Mouse (Mus musculus): ENCODE measurements around the gene Otub1. TPM values are rescaled to one million over a fixed set of nuclear protein-coding genes. Genes with fewer than 3 reads are reported as not detected.

Gene Otub1
- total RNA-seq, 1 experiment = 117 TPM

DNA sequence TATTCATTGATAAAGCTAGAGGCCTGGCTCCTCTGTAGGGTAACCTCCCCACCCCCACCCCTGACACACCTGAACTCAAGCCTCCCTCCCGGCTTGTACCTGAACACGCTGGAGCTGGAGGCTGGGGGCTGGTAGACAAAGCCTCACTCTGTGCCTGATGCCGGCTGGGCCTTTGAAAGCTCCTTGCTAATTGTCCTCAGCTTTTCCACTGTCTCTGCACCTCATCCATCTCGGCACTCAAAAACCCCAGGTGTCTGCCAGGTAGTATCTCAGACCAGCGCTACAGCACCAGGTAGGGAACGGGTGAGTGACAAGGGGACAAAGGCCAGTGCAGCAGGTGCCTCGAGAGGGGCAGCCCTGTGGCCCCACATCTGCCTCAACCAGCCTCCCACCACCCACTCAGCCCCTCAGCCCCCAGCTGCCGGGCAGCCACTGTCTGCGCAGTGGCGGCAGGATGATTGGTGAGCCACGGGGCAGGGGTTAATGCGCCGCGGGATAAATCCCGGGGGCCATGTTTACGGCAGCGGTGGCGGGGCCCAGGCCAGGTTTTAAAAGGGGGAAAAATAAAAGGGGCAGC is 20.3 kb downstream of the Otub1 start:
- Histone ChIP-seq H3K4me3 (ENCODE audit: insufficient read depth in 1 of 2, low read depth in 1 of 2, low read length in 2 of 2, poor library complexity in 1 of 2, severe bottlenecking in 1 of 2) (peak overlapping the region; percentile 43 to 51), H3K36me3 (ENCODE audit: control insufficient read depth, insufficient read depth, low read length, poor library complexity, severe bottlenecking) (no peaks in the 10 kb centered on the region), H3K9ac (ENCODE audit: insufficient read depth, low read depth, low read length, poor library complexity, severe bottlenecking) (0 out of 2 replicates have a peak overlapping the region, but pooled peaks have one; percentile 14), H3K4me1 (ENCODE audit: control insufficient read depth in 2 of 2, insufficient read depth in 2 of 2, low read length in 2 of 2, poor library complexity in 1 of 2) (peaks cover 11 to 39% of the 10 kb centered on the region in 2 experiments), H3K27ac (ENCODE audit: insufficient read depth, low read depth, low read length, poor library complexity, severe bottlenecking) (no peak overlapping the region), H3K9me3 (ENCODE audit: control insufficient read depth, insufficient read depth, low read depth, low read length) (no peaks in the 10 kb centered on the region)
- in situ Hi-C loops (cut with MboI; ENCODE audit: low sequenced_read_pairs in 2 of 2, unreplicated experiment in 2 of 2) = no loop called here
- no peak for DNase-seq (ENCODE audit: low read depth, low spot score)
- no peak for TF ChIP-seq ZNF384 (IDR thresholded peaks at IDR 0.05; ENCODE audit: low read depth, low read length)

DNA sequence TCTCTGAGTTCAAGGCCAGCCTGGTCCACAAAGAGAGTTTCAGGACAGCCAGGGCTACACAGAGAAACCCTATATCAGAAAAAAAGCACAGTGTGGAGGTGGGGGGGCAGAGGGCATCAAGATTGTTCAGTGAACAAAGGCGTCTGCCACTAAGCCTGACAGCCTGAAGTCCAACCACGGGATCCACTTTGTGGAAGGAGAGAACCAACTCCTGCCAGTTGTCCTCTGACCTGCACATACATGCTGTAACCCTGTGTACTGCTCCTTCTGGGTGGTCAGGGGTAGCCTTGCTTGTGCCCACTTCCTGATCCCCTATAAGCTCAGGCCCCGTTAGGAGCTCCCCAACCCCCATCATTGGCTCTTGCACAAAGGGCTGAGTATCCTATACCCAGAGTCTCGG is 21.1 kb downstream of the Otub1 start:
- H3K9ac ChIP-seq (ENCODE audit: insufficient read depth, low read depth, low read length, poor library complexity, severe bottlenecking) = no peak overlapping the region
- TF ChIP-seq ZC3H11A (IDR thresholded peaks at IDR 0.05; ENCODE audit: borderline replicate concordance, low read depth, low read length) (no peak), CHD2 (IDR thresholded peaks at IDR 0.05; ENCODE audit: low read depth, low read length) (no peak), ZNF384 (IDR thresholded peaks at IDR 0.05; ENCODE audit: low read depth, low read length) (no peak), MAFK (IDR thresholded peaks at IDR 0.05; ENCODE audit: insufficient read depth, low read depth, low read length) (no peak), HCFC1 (IDR thresholded peaks at IDR 0.05; ENCODE audit: borderline replicate concordance, insufficient read depth, low read length) (no peak)
- in situ Hi-C loops (cut with MboI; ENCODE audit: low sequenced_read_pairs in 2 of 2, unreplicated experiment in 2 of 2) = no loop called here
- H3K4me1 ChIP-seq (ENCODE audit: control insufficient read depth in 2 of 2, insufficient read depth in 2 of 2, low read length in 2 of 2, poor library complexity in 1 of 2) = peaks cover 11 to 39% of the 10 kb centered on the region in 2 experiments
- no peak overlapping the region for H3K4me3 ChIP-seq (ENCODE audit: insufficient read depth in 1 of 2, low read depth in 1 of 2, low read length in 2 of 2, poor library complexity in 1 of 2, severe bottlenecking in 1 of 2)
- H3K27ac ChIP-seq (ENCODE audit: insufficient read depth, low read depth, low read length, poor library complexity, severe bottlenecking) = no peak overlapping the region
- no peaks in the 10 kb centered on the region for H3K9me3 ChIP-seq (ENCODE audit: control insufficient read depth, insufficient read depth, low read depth, low read length)
- DNase-seq (ENCODE audit: low read depth, low spot score) = no peak
- H3K36me3 ChIP-seq (ENCODE audit: control insufficient read depth, insufficient read depth, low read length, poor library complexity, severe bottlenecking) = no peaks in the 10 kb centered on the region

DNA sequence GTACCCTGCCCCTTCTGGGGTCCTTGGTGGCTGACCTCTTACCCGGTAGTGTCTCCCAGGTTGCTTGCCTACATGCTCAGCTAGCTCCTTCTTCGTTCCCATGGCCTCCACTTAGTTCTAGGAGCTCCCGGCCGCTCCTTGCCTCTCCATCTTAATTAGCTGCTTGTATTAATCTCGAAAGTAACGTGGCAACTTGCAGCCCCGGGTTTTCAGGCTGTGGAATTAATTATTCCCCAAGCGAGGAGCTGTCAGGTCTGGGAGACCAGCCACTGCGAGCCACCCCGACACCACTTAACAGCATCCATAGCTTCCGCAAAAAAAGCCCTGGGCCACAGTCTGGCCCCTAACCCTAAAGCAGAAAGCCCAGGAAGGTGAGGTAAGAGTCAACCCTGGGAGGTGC is 22.7 kb downstream of the Otub1 start:
- Histone ChIP-seq H3K4me1 (ENCODE audit: control insufficient read depth in 2 of 2, insufficient read depth in 2 of 2, low read length in 2 of 2, poor library complexity in 1 of 2) (peaks cover 9 to 36% of the 10 kb centered on the region in 2 experiments), H3K36me3 (ENCODE audit: control insufficient read depth, insufficient read depth, low read length, poor library complexity, severe bottlenecking) (no peaks in the 10 kb centered on the region), H3K27ac (ENCODE audit: insufficient read depth, low read depth, low read length, poor library complexity, severe bottlenecking) (no peak overlapping the region), H3K4me3 (ENCODE audit: insufficient read depth in 1 of 2, low read depth in 1 of 2, low read length in 2 of 2, poor library complexity in 1 of 2, severe bottlenecking in 1 of 2) (no peak overlapping the region), H3K9me3 (ENCODE audit: control insufficient read depth, insufficient read depth, low read depth, low read length) (no peaks in the 10 kb centered on the region), H3K9ac (ENCODE audit: insufficient read depth, low read depth, low read length, poor library complexity, severe bottlenecking) (no peak overlapping the region)
- no peak for DNase-seq (ENCODE audit: low read depth, low spot score)
- in situ Hi-C loops (cut with MboI; ENCODE audit: low sequenced_read_pairs in 2 of 2, unreplicated experiment in 2 of 2) = no loop called here
- TF ChIP-seq ZNF384 (IDR thresholded peaks at IDR 0.05; ENCODE audit: low read depth, low read length) = no peak
- TF ChIP-seq MAFK (IDR thresholded peaks at IDR 0.05; ENCODE audit: insufficient read depth, low read depth, low read length) = no peak
- TF ChIP-seq HCFC1 (IDR thresholded peaks at IDR 0.05; ENCODE audit: borderline replicate concordance, insufficient read depth, low read length) = no peak
- TF ChIP-seq ZC3H11A (IDR thresholded peaks at IDR 0.05; ENCODE audit: borderline replicate concordance, low read depth, low read length) = no peak

DNA sequence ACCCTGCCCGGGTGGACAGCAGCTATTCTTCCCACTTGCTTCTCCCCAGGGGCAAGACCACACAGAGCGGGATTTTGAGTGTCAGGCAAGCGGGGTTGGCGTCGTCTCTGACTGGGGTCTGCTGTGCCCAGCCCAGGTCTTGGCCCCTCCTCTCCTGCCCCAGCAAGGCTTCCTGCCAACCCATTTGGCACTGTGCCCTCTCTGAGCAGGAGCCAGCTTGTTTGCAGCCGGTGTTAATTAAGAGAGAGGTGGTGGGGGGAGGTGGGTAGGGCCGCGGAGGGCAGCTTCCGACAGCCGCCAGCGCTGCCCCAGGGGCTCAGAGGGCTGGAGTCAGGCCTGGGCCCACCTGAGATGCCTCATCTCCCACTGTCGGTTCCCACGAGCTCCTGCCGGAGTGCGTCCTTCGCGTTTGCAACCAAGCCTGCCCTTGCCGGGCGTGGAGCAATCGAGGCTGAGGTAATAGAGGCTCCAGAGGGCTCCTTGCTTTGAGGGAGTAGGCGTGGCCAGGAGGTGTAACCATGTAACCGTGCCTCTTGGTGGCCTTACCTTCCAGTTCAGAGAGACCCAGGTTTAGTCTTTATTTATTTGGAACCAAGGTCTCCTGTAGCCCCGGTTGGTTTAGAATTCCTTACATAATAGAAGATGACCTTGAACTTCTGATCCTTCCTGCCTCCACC is 23.7 kb downstream of the Otub1 start:
- Histone ChIP-seq H3K4me1 (ENCODE audit: control insufficient read depth in 2 of 2, insufficient read depth in 2 of 2, low read length in 2 of 2, poor library complexity in 1 of 2) (peaks cover 9 to 32% of the 10 kb centered on the region in 2 experiments), H3K4me3 (ENCODE audit: insufficient read depth in 1 of 2, low read depth in 1 of 2, low read length in 2 of 2, poor library complexity in 1 of 2, severe bottlenecking in 1 of 2) (0 out of 4 replicates have a peak overlapping the region, but pooled peaks of 1 of the 2 experiments have one; percentile 12), H3K36me3 (ENCODE audit: control insufficient read depth, insufficient read depth, low read length, poor library complexity, severe bottlenecking) (no peaks in the 10 kb centered on the region), H3K9me3 (ENCODE audit: control insufficient read depth, insufficient read depth, low read depth, low read length) (no peaks in the 10 kb centered on the region), H3K27ac (ENCODE audit: insufficient read depth, low read depth, low read length, poor library complexity, severe bottlenecking) (no peak overlapping the region), H3K9ac (ENCODE audit: insufficient read depth, low read depth, low read length, poor library complexity, severe bottlenecking) (no peak overlapping the region)
- no peak for TF ChIP-seq ZC3H11A (IDR thresholded peaks at IDR 0.05; ENCODE audit: borderline replicate concordance, low read depth, low read length)
- TF ChIP-seq HCFC1 (IDR thresholded peaks at IDR 0.05; ENCODE audit: borderline replicate concordance, insufficient read depth, low read length) = no peak
- no peak for TF ChIP-seq MAFK (IDR thresholded peaks at IDR 0.05; ENCODE audit: insufficient read depth, low read depth, low read length)
- no peak for TF ChIP-seq CHD2 (IDR thresholded peaks at IDR 0.05; ENCODE audit: low read depth, low read length)
- TF ChIP-seq ZNF384 (IDR thresholded peaks at IDR 0.05; ENCODE audit: low read depth, low read length) = no peak
- DNase-seq (ENCODE audit: low read depth, low spot score) = no peak
- in situ Hi-C loops (cut with MboI; ENCODE audit: low sequenced_read_pairs in 2 of 2, unreplicated experiment in 2 of 2) = no loop called here
